Mouse (Mus musculus) heart, postnatal 0 days (tissue): ENCODE data around the gene Gabarapl1. TPM values are rescaled to one million over a fixed set of nuclear protein-coding genes. Genes with fewer than 3 reads are reported as not detected.
A peak's percentile ranks its signal among the peaks of the same experiment; 100 is the strongest.

Experiments
- ATAC-seq: fragments of 200-750 bp; cut with Nextera tagmentation; 2 replicates; pipeline ENCODE4 v1.8.0; 2017; ENCODE audit warnings: low read depth, moderate number of reproducible peaks, moderate library complexity; ENCODE audit not compliant: insufficient read depth
- DNase-seq: peaks from one replicate; pipeline ENCODE4 v3.0.0-alpha.2; 2016; ENCODE audit warnings: low spot score
- H3K27ac ChIP-seq: fragments of 300-500 bp; sonication (generic); 2 replicates; pipeline ENCODE4 v1.5.1; 2014; ENCODE audit warnings: low read depth, mild to moderate bottlenecking
- H3K27me3 ChIP-seq: fragments of 300-500 bp; sonication (generic); 2 replicates; pipeline ENCODE4 v1.6.1; 2014; ENCODE audit warnings: low read length, mixed read lengths; ENCODE audit not compliant: control insufficient read depth, insufficient read depth
- H3K36me3 ChIP-seq: fragments of 300-500 bp; sonication (generic); replicated peaks from 2 replicates; pipeline ENCODE4 v1.6.1; 2014; ENCODE audit warnings: low read length, mixed read lengths; ENCODE audit not compliant: control insufficient read depth, insufficient read depth
- H3K4me1 ChIP-seq: fragments of 300-500 bp; sonication (generic); 2 replicates; pipeline ENCODE4 v1.6.1; 2014; ENCODE audit warnings: antibody characterized with exemption; ENCODE audit not compliant: control insufficient read depth, insufficient read depth
- H3K4me2 ChIP-seq: fragments of 300-500 bp; sonication (generic); 2 replicates; pipeline ENCODE4 v1.6.1; 2014; ENCODE audit warnings: low read depth, mild to moderate bottlenecking, low read length, moderate library complexity
- H3K4me3 ChIP-seq: fragments of 300-500 bp; sonication (generic); 2 replicates; pipeline ENCODE4 v1.5.1; 2014; ENCODE audit warnings: low read depth, low read length
- H3K9ac ChIP-seq: fragments of 300-500 bp; sonication (generic); replicated peaks from 2 replicates; pipeline ENCODE4 v1.6.1; 2014; ENCODE audit warnings: low read depth, low read length, mixed read lengths
- H3K9me3 ChIP-seq: fragments of 300-500 bp; sonication (generic); replicated peaks from 2 replicates; pipeline ENCODE4 v1.6.1; 2016; ENCODE audit warnings: low read length; ENCODE audit not compliant: control insufficient read depth
- CTCF ChIP-seq: IDR thresholded peaks from 2 replicates; pipeline ENCODE4 v1.5.1; 2016; ENCODE audit warnings: antibody characterized with exemption, control low read depth, low read depth
- EP300 ChIP-seq: IDR thresholded peaks from 2 replicates; pipeline ENCODE4 v1.6.1; 2016; ENCODE audit warnings: antibody characterized with exemption, low read depth
- WGBS: fragments of 180-500 bp; shearing (Covaris S2); extraction: QIAGEN DNeasy Blood & Tissue Kit; methylation state at CpG from one replicate; pipeline ENCODE4 v1.1.7; 2014; 5-methylcytosine and 5-hydroxymethylcytosine counted together
- polyA plus RNA-seq: library from polyadenylated mRNA; unstranded; fragments of >200 nt; fragmentation: Nextera tagmentation; extraction: Ambion mirVana; gene quantifications from 2 replicates; pipeline ENCODE4 v1.2.1, GENCODE M21; 2015
- total RNA-seq: library from RNA; depleted of rRNA; stranded (reverse); fragments of >200 nt; gene quantifications from 2 replicates; pipeline ENCODE4 v1.2.3, GENCODE M21; 2014; ENCODE audit warnings: low replicate concordance

Gabarapl1 gene
- total and polyA plus RNA-seq, 2 experiments from 2014 or later = 41.8 to 73.2 TPM

DNA sequence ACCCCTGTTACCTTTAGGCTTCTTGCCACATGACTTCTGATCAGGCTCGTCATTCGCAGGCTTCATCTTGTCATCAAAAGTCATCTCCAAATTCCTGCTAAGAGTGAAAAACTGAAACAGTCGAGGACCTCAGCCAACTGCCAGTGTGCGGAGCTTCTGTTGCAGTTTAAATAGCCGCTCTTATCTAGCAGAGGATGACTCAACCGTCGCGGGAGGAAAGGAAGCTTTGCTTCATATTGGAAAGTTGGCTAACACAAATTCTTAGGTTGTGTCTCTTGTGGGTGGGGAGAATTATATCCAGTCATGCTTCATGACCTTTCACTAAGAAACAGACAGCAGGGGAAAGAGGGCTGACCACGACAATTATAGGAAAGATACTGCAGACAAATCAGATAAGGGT lies 25.9 kb upstream of the Gabarapl1 start, which contains the start of gene Olr1:
TSS of gene Olr1 (minus strand) at position 142 of the 400 bp plus-strand sequence.
- TF ChIP-seq EP300 = no peak
- H3K9me3 ChIP-seq = no peaks in the 10 kb centered on the region; the same call in 1 of the 2 replicates
- H3K27me3 ChIP-seq = no peaks in the 10 kb centered on the region
- no peaks in the 10 kb centered on the region for H3K4me1 ChIP-seq
- no peak within 1 kb of the TSS for H3K9ac ChIP-seq
- no peak for ATAC-seq
- no peak within 1 kb of the TSS for H3K4me3 ChIP-seq
- H3K36me3 ChIP-seq = no peaks in the 10 kb centered on the region
- no peak within 1 kb of the TSS for H3K27ac ChIP-seq
- 30% methylated on average over 9 of the region's 9 CpGs for WGBS
- H3K4me2 ChIP-seq = no peak within 1 kb of the TSS
- DNase-seq = peak; percentile 52

GRCm38 (mm10) chr6:129510120-129510911 lies 22.6 kb upstream of the Gabarapl1 start:
- no peak for DNase-seq
- Histone ChIP-seq H3K4me1 (no peaks in the 10 kb centered on the region), H3K9me3 (no peaks in the 10 kb centered on the region), H3K36me3 (no peaks in the 10 kb centered on the region), H3K27ac (no peak overlapping the region), H3K9ac (no peak overlapping the region), H3K4me2 (no peak overlapping the region), H3K4me3 (no peak overlapping the region), H3K27me3 (no peaks in the 10 kb centered on the region)
- ATAC-seq = no peak
- WGBS = 59% methylated on average over 6 of the region's 6 CpGs
- TF ChIP-seq EP300 = no peak
- no peak for TF ChIP-seq CTCF

- no peaks in the 10 kb centered on the region for H3K4me1 ChIP-seq
- no peak within 1 kb of the TSS for H3K9ac ChIP-seq
- no peak within 1 kb of the TSS for H3K4me2 ChIP-seq
- no peaks in the 10 kb centered on the region for H3K9me3 ChIP-seq
- no peak for DNase-seq
- ATAC-seq = no peak
- no peaks in the 10 kb centered on the region for H3K27me3 ChIP-seq
- H3K36me3 ChIP-seq = no peaks in the 10 kb centered on the region
- 34% methylated on average over 3 of the region's 3 CpGs for WGBS
- TF ChIP-seq CTCF = no peak
- no peak for TF ChIP-seq EP300
- no peak within 1 kb of the TSS for H3K27ac ChIP-seq
- no peak within 1 kb of the TSS for H3K4me3 ChIP-seq
Measured at GRCm38 (mm10) chr6:129512367-129512766, 20.6 kb upstream of the Gabarapl1 start, which contains the start of gene Tmem52b. Tmem52b (plus strand) TSS chr6:129512555.

DNA sequence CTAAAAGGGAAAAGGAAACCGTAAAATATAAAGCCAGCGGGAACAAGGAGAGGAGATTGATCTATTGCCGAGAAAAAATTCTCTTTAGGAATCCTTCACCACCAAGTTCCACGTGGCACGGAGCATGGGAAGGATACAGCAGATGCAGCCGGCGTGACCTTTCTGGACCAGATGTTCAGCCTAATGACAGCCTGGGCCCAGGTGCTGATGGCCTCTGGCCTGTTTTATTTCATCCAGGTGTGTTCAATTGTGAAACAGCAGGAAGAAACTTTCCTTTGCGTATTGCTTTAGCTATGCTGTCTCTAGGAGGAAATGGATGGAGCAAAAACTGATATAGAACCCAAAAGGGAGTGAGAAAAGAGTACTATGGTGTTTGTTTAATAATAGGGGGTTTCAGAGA lies 20.1 kb upstream of the Gabarapl1 start:
- H3K27ac ChIP-seq = no peak overlapping the region
- no peaks in the 10 kb centered on the region for H3K27me3 ChIP-seq
- H3K4me2 ChIP-seq = no peak overlapping the region
- ATAC-seq = no peak
- 63% methylated on average over 8 of the region's 8 CpGs for WGBS
- no peaks in the 10 kb centered on the region for H3K9me3 ChIP-seq
- H3K9ac ChIP-seq = no peak overlapping the region
- no peak overlapping the region for H3K4me3 ChIP-seq
- no peak for DNase-seq
- no peaks in the 10 kb centered on the region for H3K36me3 ChIP-seq
- no peaks in the 10 kb centered on the region for H3K4me1 ChIP-seq
- no peak for TF ChIP-seq CTCF
- TF ChIP-seq EP300 = no peak

GRCm38 (mm10) chr6:129513409-129513808 lies 19.6 kb upstream of the Gabarapl1 start:
- H3K9ac ChIP-seq = no peak overlapping the region
- 47% methylated on average over 1 of the region's 1 CpGs for WGBS
- no peaks in the 10 kb centered on the region for H3K9me3 ChIP-seq
- DNase-seq (peak; percentile 47), ATAC-seq (no peak)
- H3K27me3 ChIP-seq = no peaks in the 10 kb centered on the region
- TF ChIP-seq CTCF = no peak
- no peak for TF ChIP-seq EP300
- H3K36me3 ChIP-seq = no peaks in the 10 kb centered on the region
- no peaks in the 10 kb centered on the region for H3K4me1 ChIP-seq
- no peak overlapping the region for H3K27ac ChIP-seq
- no peak overlapping the region for H3K4me2 ChIP-seq
- no peak overlapping the region for H3K4me3 ChIP-seq

GRCm38 (mm10) chr6:129514376-129514775 lies 18.6 kb upstream of the Gabarapl1 start:
- ATAC-seq = no peak
- TF ChIP-seq EP300 (no peak), CTCF (no peak)
- H3K9me3 ChIP-seq = no peaks in the 10 kb centered on the region

More at GRCm38 (mm10) chr6:129514376-129514775, 18.6 kb upstream of the Gabarapl1 start:
- H3K9ac ChIP-seq = no peak overlapping the region
- no peaks in the 10 kb centered on the region for H3K27me3 ChIP-seq
- WGBS = 41% methylated on average over 2 of the region's 2 CpGs
- DNase-seq = no peak
- H3K4me3 ChIP-seq = no peak overlapping the region
- H3K36me3 ChIP-seq = no peaks in the 10 kb centered on the region
- H3K4me1 ChIP-seq = no peaks in the 10 kb centered on the region
- no peak overlapping the region for H3K4me2 ChIP-seq
- no peak overlapping the region for H3K27ac ChIP-seq
